Mouse (Mus musculus): ENCODE results near the gene Swap70.

The Swap70 gene

GRCm38 (mm10) chr7:110305486-110305885, 84.0 kb downstream of the Swap70 start:
- no peak for DNase-seq (ENCODE audit: low spot score in 2 of 2)

- no peak for DNase-seq (ENCODE audit: low spot score in 2 of 2)
These were observed 84.8 kb downstream of the Swap70 start for GRCm38 (mm10) chr7:110306281-110306680.

- no peak for DNase-seq (ENCODE audit: low spot score in 2 of 2)
These were observed 86.2 kb downstream of the Swap70 start for GRCm38 (mm10) chr7:110307741-110308140.

- DNase-seq (ENCODE audit: low spot score in 2 of 2), result no peak
These were observed 87.7 kb downstream of the Swap70 start for GRCm38 (mm10) chr7:110309246-110309645.

- DNase-seq (ENCODE audit: low spot score in 2 of 2), result no peak
These were observed 92.0 kb downstream of the Swap70 start for GRCm38 (mm10) chr7:110313392-110314055.

GRCm38 (mm10) chr7:110314401-110314890, 92.9 kb downstream of the Swap70 start:
- DNase-seq (ENCODE audit: low spot score in 2 of 2), result no peak

- no peak for DNase-seq (ENCODE audit: low spot score in 2 of 2)
These were observed 93.8 kb downstream of the Swap70 start for GRCm38 (mm10) chr7:110315352-110315751.

GRCm38 (mm10) chr7:110317412-110317811, 95.9 kb downstream of the Swap70 start:
- DNase-seq (ENCODE audit: low spot score in 2 of 2), result no peak

GRCm38 (mm10) chr7:110318971-110319519, 97.5 kb downstream of the Swap70 start:
- DNase-seq (ENCODE audit: low spot score in 2 of 2), result no peak

- DNase-seq (ENCODE audit: low spot score in 2 of 2), result no peak
These were observed 99.6 kb downstream of the Swap70 start for GRCm38 (mm10) chr7:110321106-110321505.

GRCm38 (mm10) chr7:110324852-110325251, 103.3 kb downstream of the Swap70 start:
- no peak for DNase-seq (ENCODE audit: low spot score in 2 of 2)

- DNase-seq (ENCODE audit: low spot score in 2 of 2), result no peak
These were observed 104.0 kb downstream of the Swap70 start for GRCm38 (mm10) chr7:110325381-110326110.
